Mouse (Mus musculus): ENCODE results near the gene Brip1. TPM values are rescaled to one million over a fixed set of nuclear protein-coding genes. Genes with fewer than 3 reads are reported as not detected.

Brip1 gene
- polyA plus RNA-seq, 1 experiment from 2014 or later, result 10.3 TPM

DNA sequence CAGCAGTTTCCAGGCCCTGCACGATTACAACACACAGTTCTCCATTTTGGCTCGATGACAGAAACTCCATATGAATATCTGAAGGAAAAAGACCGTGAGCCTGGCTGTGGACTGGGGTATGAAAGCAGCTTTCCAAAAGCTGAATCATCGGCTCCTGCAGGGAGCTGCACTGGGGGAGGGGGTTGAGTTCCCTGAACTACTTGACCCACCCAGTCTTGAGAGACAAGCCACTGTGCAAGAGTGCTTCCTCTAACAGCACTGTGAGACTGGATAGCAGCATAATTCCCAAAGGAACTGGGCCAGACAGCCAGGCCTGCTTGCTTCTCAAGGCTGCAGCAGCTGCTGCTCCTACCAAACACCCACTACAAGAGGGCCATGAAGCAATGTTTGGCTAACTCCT lies 178.6 kb downstream of the Brip1 start:
- Histone ChIP-seq H3K4me2 (no peak overlapping the region), H3K9ac (replicated peaks) (no peak overlapping the region), H3K4me1 (replicated peaks) (peaks cover 38% of the 10 kb centered on the region), H3K4me3 (replicated peaks) (no peak overlapping the region), H3K9me3 (no peaks in the 10 kb centered on the region), H3K27me3 (no peaks in the 10 kb centered on the region), H3K36me3 (no peaks in the 10 kb centered on the region), H3K27ac (peak overlapping the region; percentile 36)
- ATAC-seq (ENCODE audit: insufficient number of reproducible peaks, insufficient read depth, low FRiP score, low TSS enrichment, low read depth), result no peak
- 63% methylated on average over 4 of the region's 4 CpGs for WGBS

DNA sequence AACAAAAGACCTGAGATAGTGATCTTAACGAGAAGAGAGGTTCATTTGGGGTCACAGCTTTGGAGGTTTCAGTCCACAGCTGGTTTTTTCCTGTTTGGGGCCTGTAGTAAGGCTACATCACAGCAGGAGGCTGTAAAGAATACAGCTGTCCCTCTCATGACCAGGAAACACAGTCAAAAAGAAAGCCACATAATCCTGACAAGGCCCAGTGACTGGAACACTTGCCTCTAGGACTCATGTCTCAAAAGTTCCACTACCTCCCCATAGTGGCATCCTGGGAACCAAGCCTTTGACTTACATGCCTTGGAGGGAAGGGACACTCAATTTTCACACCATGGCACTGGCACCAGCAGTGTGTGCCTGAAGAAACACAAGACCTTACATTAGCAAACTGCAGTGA lies 181.0 kb downstream of the Brip1 start:
- no peaks in the 10 kb centered on the region for H3K36me3 ChIP-seq
- no peak for ATAC-seq (ENCODE audit: insufficient number of reproducible peaks, insufficient read depth, low FRiP score, low TSS enrichment, low read depth)

DNA sequence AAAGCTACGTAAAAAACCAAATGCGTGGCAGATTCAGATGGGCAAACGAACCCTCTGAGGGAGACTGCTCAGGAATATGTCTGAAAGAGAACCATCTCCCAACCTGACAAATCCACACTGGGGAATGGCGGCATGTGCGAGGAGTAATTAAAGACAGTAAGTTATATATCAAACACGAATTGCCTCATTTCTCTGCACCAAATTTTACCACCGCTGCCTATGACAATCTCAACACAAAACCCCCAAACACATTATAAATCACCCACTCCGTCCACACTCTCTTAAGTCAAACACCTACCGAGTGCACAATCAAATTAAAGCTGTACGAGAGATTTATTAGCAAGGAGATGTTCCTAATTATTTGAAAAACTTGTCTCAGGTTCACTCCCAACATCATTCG lies 184.8 kb downstream of the Brip1 start:
- Histone ChIP-seq H3K4me2 (peak overlapping the region; percentile 42), H3K4me3 (replicated peaks) (0 out of 2 replicates have a peak overlapping the region, but pooled peaks have one; percentile 11), H3K27ac (no peak overlapping the region), H3K9ac (replicated peaks) (no peak overlapping the region), H3K4me1 (replicated peaks) (peaks cover 17% of the 10 kb centered on the region), H3K9me3 (no peaks in the 10 kb centered on the region), H3K27me3 (no peaks in the 10 kb centered on the region), H3K36me3 (no peaks in the 10 kb centered on the region)
- 14% methylated on average over 11 of the region's 11 CpGs for WGBS
- no peak for ATAC-seq (ENCODE audit: insufficient number of reproducible peaks, insufficient read depth, low FRiP score, low TSS enrichment, low read depth)

More for the DNA sequence above, 181.0 kb downstream of the Brip1 start:
- H3K4me3 ChIP-seq (replicated peaks), result no peak overlapping the region
- H3K27ac ChIP-seq, result no peak overlapping the region
- no peak overlapping the region for H3K9ac ChIP-seq (replicated peaks)
- H3K27me3 ChIP-seq, result no peaks in the 10 kb centered on the region
- H3K4me2 ChIP-seq, result no peak overlapping the region
- WGBS, result 34% methylated on average over 1 of the region's 1 CpGs
- peaks cover 35% of the 10 kb centered on the region for H3K4me1 ChIP-seq (replicated peaks)
- H3K9me3 ChIP-seq, result no peaks in the 10 kb centered on the region

DNA sequence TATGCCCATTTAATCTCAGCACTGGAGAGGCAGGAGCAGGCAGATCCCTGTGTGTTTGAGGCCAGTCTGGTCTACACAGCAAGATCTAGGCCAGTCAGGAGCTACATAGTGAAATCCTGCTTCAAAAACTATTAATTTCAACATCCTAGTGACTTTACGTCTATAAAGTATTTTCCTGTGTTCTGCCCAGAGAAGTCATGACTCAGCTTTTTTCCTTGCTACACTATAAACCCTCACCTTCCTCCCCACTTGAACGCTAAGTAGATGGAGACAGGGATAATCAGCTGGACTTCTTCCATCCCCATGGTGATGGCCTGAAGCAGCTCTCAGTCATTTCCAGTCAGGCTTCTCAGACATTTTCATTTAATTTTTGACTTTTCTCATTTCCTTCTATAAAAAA lies 187.9 kb downstream of the Brip1 start:
- Histone ChIP-seq H3K27me3 (no peaks in the 10 kb centered on the region), H3K27ac (no peak overlapping the region), H3K4me3 (replicated peaks) (no peak overlapping the region), H3K9ac (replicated peaks) (no peak overlapping the region), H3K36me3 (no peaks in the 10 kb centered on the region), H3K9me3 (no peaks in the 10 kb centered on the region), H3K4me2 (no peak overlapping the region), H3K4me1 (replicated peaks) (peaks cover 16% of the 10 kb centered on the region)
- no peak for ATAC-seq (ENCODE audit: insufficient number of reproducible peaks, insufficient read depth, low FRiP score, low TSS enrichment, low read depth)
- 64% methylated on average over 2 of the region's 2 CpGs for WGBS

DNA sequence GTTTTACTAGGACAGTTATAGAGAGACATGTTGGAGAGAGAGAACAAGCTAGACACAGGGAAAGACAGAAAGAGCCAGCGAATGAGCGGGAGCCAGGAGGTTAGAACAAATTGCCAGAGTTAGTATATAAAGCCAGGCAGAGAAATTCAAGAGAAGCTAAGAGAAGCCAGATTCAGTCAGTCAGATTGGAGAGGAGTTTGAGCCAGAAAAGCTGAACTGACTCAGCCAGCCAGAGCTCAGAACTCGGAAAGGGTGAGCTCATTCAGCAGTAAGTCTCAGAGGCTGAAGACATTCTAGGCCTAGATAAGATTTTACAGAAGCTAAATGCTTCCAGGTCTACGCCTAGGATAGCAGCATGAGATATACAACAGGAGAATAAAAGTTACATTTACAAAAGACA lies 190.5 kb downstream of the Brip1 start:
- Histone ChIP-seq H3K27me3 (no peaks in the 10 kb centered on the region), H3K36me3 (no peaks in the 10 kb centered on the region), H3K4me3 (replicated peaks) (no peak overlapping the region), H3K9ac (replicated peaks) (no peak overlapping the region), H3K27ac (no peak overlapping the region), H3K9me3 (no peaks in the 10 kb centered on the region), H3K4me1 (replicated peaks) (peaks cover 5% of the 10 kb centered on the region), H3K4me2 (no peak overlapping the region)
- 91% methylated on average over 4 of the region's 4 CpGs for WGBS
- ATAC-seq (ENCODE audit: insufficient number of reproducible peaks, insufficient read depth, low FRiP score, low TSS enrichment, low read depth), result no peak

DNA sequence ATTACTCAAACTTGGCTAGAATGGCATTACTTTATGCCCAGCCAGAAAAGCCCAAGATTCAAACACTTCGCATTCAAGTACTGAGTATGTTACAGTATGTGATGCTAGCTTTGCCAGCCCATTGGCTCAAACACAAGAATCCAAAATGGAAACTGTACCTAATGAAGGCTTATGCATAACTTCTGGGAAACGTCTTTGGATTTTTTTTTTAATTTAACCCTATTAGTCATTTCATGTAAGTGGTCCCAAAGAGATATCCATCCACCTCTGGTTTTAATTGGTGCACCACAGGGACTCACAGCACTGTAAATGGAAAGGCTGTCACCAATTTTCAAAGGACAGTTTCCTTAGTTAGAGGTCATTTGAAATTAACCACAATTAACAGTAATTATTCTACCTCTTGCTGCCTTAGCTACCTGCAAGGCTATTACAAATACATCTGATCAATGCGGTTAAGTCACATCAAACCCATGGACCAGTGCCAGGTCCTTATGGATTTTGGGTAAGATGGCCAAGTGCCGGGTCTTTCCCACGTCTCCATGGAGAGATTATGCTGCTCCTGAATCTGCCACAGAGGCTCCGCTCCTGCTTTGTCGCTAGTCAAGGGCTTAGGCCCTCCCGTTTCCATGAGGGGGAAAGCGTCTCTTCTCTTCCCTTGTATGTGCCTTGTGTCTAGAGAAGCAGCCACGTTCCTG lies 192.6 kb downstream of the Brip1 start:
- H3K4me3 ChIP-seq (replicated peaks), result no peak overlapping the region
- H3K4me2 ChIP-seq, result no peak overlapping the region
- no peak overlapping the region for H3K27ac ChIP-seq
- no peaks in the 10 kb centered on the region for H3K4me1 ChIP-seq (replicated peaks)
- whole genome bisulfite sequencing, result 79% methylated on average over 10 of the region's 10 CpGs
- H3K27me3 ChIP-seq, result no peaks in the 10 kb centered on the region
- no peak overlapping the region for H3K9ac ChIP-seq (replicated peaks)
- H3K36me3 ChIP-seq, result no peaks in the 10 kb centered on the region
- ATAC-seq (ENCODE audit: insufficient number of reproducible peaks, insufficient read depth, low FRiP score, low TSS enrichment, low read depth), result no peak
- H3K9me3 ChIP-seq, result no peaks in the 10 kb centered on the region

Other genes starting within 250 kb of the Brip1 start
- 49.0 and 55.8 TPM in 2 replicates for gene Ints2, start 56.4 kb upstream of the Brip1 start, polyA plus RNA-seq (2016; fragmentation: Nextera tagmentation; extraction: Ambion mirVana)
- 10.8 and 13.0 TPM in 2 replicates for gene Med13, start 156.4 kb upstream of the Brip1 start, polyA plus RNA-seq (2016; fragmentation: Nextera tagmentation; extraction: Ambion mirVana)

Measured in limb, embryonic 12.5 days (tissue).